ENCODE assay signal across 11 mouse cellular contexts in genomic region chr14:25594611-25595010, GRCm38 (mm10).
DNase-seq lines count a peak whose midpoint lies in the region; ATAC-seq lines count a peak whose summit lies in the region.
"Had no signal": no experiment of that assay in that cellular context is flagged by ENCODE, and none has a peak within 500 bp of the region (broad histone marks: within the 10 kb centered on the region; RNA-seq: fewer than 3 reads in every experiment).

No protein-coding gene starts in this region.

- no peaks in the 10 kb centered on the region for H3K9me3 ChIP-seq in kidney, embryonic 14.5 days (ENCODE audit: control insufficient read depth, low read length)
- no peaks in the 10 kb centered on the region for H3K9me3 ChIP-seq in embryonic facial prominence, embryonic 12.5 days
- H3K9me3 ChIP-seq in intestine, embryonic 16.5 days (ENCODE audit: control insufficient read depth, low read length), result no peaks in the 10 kb centered on the region
- H3K9me3 ChIP-seq in midbrain, embryonic 14.5 days (ENCODE audit: control insufficient read depth, low read length), result no peaks in the 10 kb centered on the region
- H3K9me3 ChIP-seq: neural tube, embryonic 12.5 days had no signal

- H3K4me2 ChIP-seq in kidney, embryonic 14.5 days (replicated peaks; ENCODE audit: low read depth, low read length), result no peak overlapping the region
- H3K4me2 ChIP-seq in embryonic facial prominence, embryonic 12.5 days (replicated peaks), result no peak overlapping the region
- H3K4me2 ChIP-seq in intestine, embryonic 16.5 days (ENCODE audit: low read depth, low read length), result no peak overlapping the region
- no peak overlapping the region for H3K4me2 ChIP-seq in midbrain, embryonic 14.5 days (ENCODE audit: low read length)
- H3K4me2 ChIP-seq: neural tube, embryonic 12.5 days had no signal

- WGBS in kidney, embryonic 14.5 days, result 59% methylated on average over 4 of the region's 4 CpGs
- WGBS in embryonic facial prominence, embryonic 12.5 days, result 41% methylated on average over 4 of the region's 4 CpGs
- WGBS in intestine, embryonic 16.5 days, result 69% methylated on average over 4 of the region's 4 CpGs
- 64% methylated on average over 4 of the region's 4 CpGs for WGBS in midbrain, embryonic 14.5 days

- peak; percentile 76 for DNase-seq in kidney, adult 11 months
- no peak for DNase-seq in midbrain, embryonic 14.5 days
- no peak for DNase-seq in gastrocnemius, postnatal 14 days
- no peak for DNase-seq in layer of hippocampus, adult 9-10 months (ENCODE audit: low spot score)
- DNase-seq in cerebellum, adult 9-10 months, result no peak
- DNase-seq: adrenal gland, adult 8-10 months; lung, adult 18-20 months had no signal

- H3K4me1 ChIP-seq in kidney, embryonic 14.5 days (ENCODE audit: control insufficient read depth, insufficient read depth, low read length), result peaks cover 4% of the 10 kb centered on the region; the same call in 1 of the 2 replicates
- peaks cover 36% of the 10 kb centered on the region for H3K4me1 ChIP-seq in embryonic facial prominence, embryonic 12.5 days
- peaks cover 28% of the 10 kb centered on the region for H3K4me1 ChIP-seq in intestine, embryonic 16.5 days (ENCODE audit: control insufficient read depth, insufficient read depth, low read length)
- H3K4me1 ChIP-seq in midbrain, embryonic 14.5 days (ENCODE audit: control insufficient read depth, insufficient read depth, low read length), result peaks cover 34% of the 10 kb centered on the region

- intact Hi-C loops in gastrocnemius, postnatal 14 days (cut with DNase I; ENCODE audit: low total_unique reads), result no loop called here

- no peak for ATAC-seq in kidney, embryonic 14.5 days (ENCODE audit: low FRiP score, low TSS enrichment)
- ATAC-seq in embryonic facial prominence, embryonic 12.5 days (ENCODE audit: insufficient number of reproducible peaks, insufficient read depth, low FRiP score, low TSS enrichment), result no peak
- 0 out of 2 replicates have a peak, but pooled peaks have one; percentile 32 for ATAC-seq in intestine, embryonic 16.5 days
- ATAC-seq in midbrain, embryonic 14.5 days (ENCODE audit: low FRiP score, low TSS enrichment), result no peak

- H3K9ac ChIP-seq in kidney, embryonic 14.5 days (ENCODE audit: low read depth, low read length), result no peak overlapping the region
- no peak overlapping the region for H3K9ac ChIP-seq in embryonic facial prominence, embryonic 12.5 days
- peak overlapping the region; percentile 24; the same call in 1 of the 2 replicates for H3K9ac ChIP-seq in intestine, embryonic 16.5 days (ENCODE audit: low read depth, low read length)
- no peak overlapping the region; the same call in 1 of the 2 replicates for H3K9ac ChIP-seq in midbrain, embryonic 14.5 days (replicated peaks; ENCODE audit: low read length)
- H3K9ac ChIP-seq: neural tube, embryonic 12.5 days had no signal

- H3K36me3 ChIP-seq in kidney, embryonic 14.5 days (ENCODE audit: control insufficient read depth, insufficient read depth, low read length), result peaks cover 35% of the 10 kb centered on the region
- peaks cover 34% of the 10 kb centered on the region for H3K36me3 ChIP-seq in embryonic facial prominence, embryonic 12.5 days
- H3K36me3 ChIP-seq in intestine, embryonic 16.5 days (ENCODE audit: control insufficient read depth, insufficient read depth, low read length), result no peaks in the 10 kb centered on the region
- H3K36me3 ChIP-seq in midbrain, embryonic 14.5 days (ENCODE audit: control insufficient read depth, insufficient read depth, low read length), result peaks cover 52% of the 10 kb centered on the region

- H3K27me3 ChIP-seq in kidney, embryonic 14.5 days (ENCODE audit: control insufficient read depth, insufficient read depth, low read length), result no peaks in the 10 kb centered on the region
- H3K27me3 ChIP-seq in embryonic facial prominence, embryonic 12.5 days, result no peaks in the 10 kb centered on the region
- no peaks in the 10 kb centered on the region for H3K27me3 ChIP-seq in intestine, embryonic 16.5 days (replicated peaks; ENCODE audit: control insufficient read depth, insufficient read depth, low read length)
- no peaks in the 10 kb centered on the region for H3K27me3 ChIP-seq in midbrain, embryonic 14.5 days (ENCODE audit: control insufficient read depth, insufficient read depth, low read length)
- H3K27me3 ChIP-seq: neural tube, embryonic 12.5 days had no signal

- H3K4me3 ChIP-seq in kidney, embryonic 14.5 days (ENCODE audit: low read length), result no peak overlapping the region
- H3K4me3 ChIP-seq in embryonic facial prominence, embryonic 12.5 days, result no peak overlapping the region
- H3K4me3 ChIP-seq in intestine, embryonic 16.5 days (ENCODE audit: low read length), result no peak overlapping the region
- no peak overlapping the region for H3K4me3 ChIP-seq in midbrain, embryonic 14.5 days (replicated peaks; ENCODE audit: low read depth, low read length)
- H3K4me3 ChIP-seq: neural tube, embryonic 12.5 days had no signal

- no peak overlapping the region; the same call in 1 of the 2 replicates for H3K27ac ChIP-seq in kidney, embryonic 14.5 days (ENCODE audit: low read depth, low read length)
- peak overlapping the region; percentile 74 for H3K27ac ChIP-seq in embryonic facial prominence, embryonic 12.5 days
- H3K27ac ChIP-seq in intestine, embryonic 16.5 days (ENCODE audit: low read length), result peak overlapping the region; percentile 48; the same call in 1 of the 2 replicates
- H3K27ac ChIP-seq in midbrain, embryonic 14.5 days (replicated peaks; ENCODE audit: low read depth, low read length), result peak overlapping the region; percentile 77
- H3K27ac ChIP-seq: neural tube, embryonic 12.5 days had no signal
